Mouse (Mus musculus) Muller cell, postnatal 12 days (primary cell): Measurements from ENCODE around the gene Grin2c.

ENCODE experiments used
- DNase-seq: peaks from one replicate; pipeline ENCODE4 v3.0.0-alpha.2; 2015; ENCODE audit errors: inconsistent ontology term

Grin2c gene

GRCm38 (mm10) chr11:115265771-115266399 lies 1.2 kb downstream of the Grin2c start:
- DNase-seq, result no peak

GRCm38 (mm10) chr11:115264862-115265668 lies 2.0 kb downstream of the Grin2c start:
- DNase-seq, result no peak

- DNase-seq, result no peak
Measured at GRCm38 (mm10) chr11:115264136-115264861, 2.7 kb downstream of the Grin2c start.

GRCm38 (mm10) chr11:115262954-115263353 lies 4.1 kb downstream of the Grin2c start:
- DNase-seq, result no peak

- no peak for DNase-seq
Measured at GRCm38 (mm10) chr11:115259134-115259533, 7.9 kb downstream of the Grin2c start.

GRCm38 (mm10) chr11:115257775-115258510 lies 9.1 kb downstream of the Grin2c start:
- no peak for DNase-seq

GRCm38 (mm10) chr11:115251258-115251657 lies 15.8 kb downstream of the Grin2c start:
- no peak for DNase-seq

- DNase-seq, result no peak
Measured at GRCm38 (mm10) chr11:115250405-115251090, 16.5 kb downstream of the Grin2c start.

GRCm38 (mm10) chr11:115249721-115250404 lies 17.2 kb downstream of the Grin2c start:
- DNase-seq, result peak; percentile 47

- no peak for DNase-seq
Measured at GRCm38 (mm10) chr11:115247945-115248344, 19.1 kb downstream of the Grin2c start.

- DNase-seq, result no peak
Measured at GRCm38 (mm10) chr11:115247240-115247639, 19.8 kb downstream of the Grin2c start.

- DNase-seq, result no peak
Measured at GRCm38 (mm10) chr11:115246386-115246785, 20.7 kb downstream of the Grin2c start.

GRCm38 (mm10) chr11:115244840-115245239 lies 22.2 kb downstream of the Grin2c start:
- no peak for DNase-seq

- no peak for DNase-seq
Measured at GRCm38 (mm10) chr11:115243783-115244182, 23.3 kb downstream of the Grin2c start.

GRCm38 (mm10) chr11:115242746-115243145 lies 24.3 kb downstream of the Grin2c start:
- DNase-seq, result no peak

GRCm38 (mm10) chr11:115241402-115241801 lies 25.6 kb downstream of the Grin2c start:
- no peak for DNase-seq

- DNase-seq, result no peak
Measured at GRCm38 (mm10) chr11:115236570-115236969, 30.5 kb downstream of the Grin2c start.

GRCm38 (mm10) chr11:115234320-115235044 lies 32.6 kb downstream of the Grin2c start:
- DNase-seq, result no peak

GRCm38 (mm10) chr11:115233526-115234290 lies 33.3 kb downstream of the Grin2c start:
- DNase-seq, result no peak
